Mouse (Mus musculus) limb, embryonic 13.5 days (tissue): ENCODE measurements at regions not wholly inside any gene's neighbourhood (a gene's known extent, or its start where the extent isn't known, plus 50 kb on each side); places are given as distances from the start of the nearest gene placed in this dataset.
"Not testable (repeated sequence)": the region's sequence is repeated elsewhere in the genome, so short reads cannot be mapped to it uniquely, and the experiment has no call there.

Experiments used
- ATAC-seq: fragments of 200-750 bp; cut with Nextera tagmentation; 2 replicates; pipeline ENCODE4 v1.8.0; 2017; ENCODE audit warnings: low read depth, moderate number of reproducible peaks, moderate TSS enrichment; ENCODE audit not compliant: low FRiP score
- H3K27ac ChIP-seq: fragments of 300-500 bp; sonication (generic); 2 replicates; pipeline ENCODE4 v1.5.1; 2015; ENCODE audit warnings: inconsistent platforms, mild to moderate bottlenecking, moderate library complexity
- H3K27me3 ChIP-seq: fragments of 300-500 bp; sonication (generic); 2 replicates; pipeline ENCODE4 v1.6.1; 2015; ENCODE audit warnings: mild to moderate bottlenecking, inconsistent platforms
- H3K36me3 ChIP-seq: fragments of 300-500 bp; sonication (generic); 2 replicates; pipeline ENCODE4 v1.6.1; 2015; ENCODE audit warnings: inconsistent platforms, mild to moderate bottlenecking, moderate library complexity
- H3K4me1 ChIP-seq: fragments of 300-500 bp; sonication (generic); 2 replicates; pipeline ENCODE4 v1.6.1; 2015; ENCODE audit warnings: inconsistent platforms
- H3K4me2 ChIP-seq: fragments of 300-500 bp; sonication (generic); replicated peaks from 2 replicates; pipeline ENCODE4 v1.6.1; 2015; ENCODE audit warnings: inconsistent platforms, mild to moderate bottlenecking, moderate library complexity
- H3K4me3 ChIP-seq: fragments of 300-500 bp; sonication (generic); 2 replicates; pipeline ENCODE4 v1.5.1; 2015; ENCODE audit warnings: moderate library complexity, mild to moderate bottlenecking, inconsistent platforms
- H3K9ac ChIP-seq: fragments of 300-500 bp; sonication (generic); 2 replicates; pipeline ENCODE4 v1.6.1; 2015; ENCODE audit warnings: mild to moderate bottlenecking, inconsistent platforms
- H3K9me3 ChIP-seq: fragments of 300-500 bp; sonication (generic); 2 replicates; pipeline ENCODE4 v1.6.1; 2016; ENCODE audit warnings: inconsistent platforms
- WGBS: fragments of 180-500 bp; shearing (Covaris S2); methylation state at CpG from one replicate; pipeline ENCODE4 v1.1.7; 2015; 5-methylcytosine and 5-hydroxymethylcytosine counted together

DNA sequence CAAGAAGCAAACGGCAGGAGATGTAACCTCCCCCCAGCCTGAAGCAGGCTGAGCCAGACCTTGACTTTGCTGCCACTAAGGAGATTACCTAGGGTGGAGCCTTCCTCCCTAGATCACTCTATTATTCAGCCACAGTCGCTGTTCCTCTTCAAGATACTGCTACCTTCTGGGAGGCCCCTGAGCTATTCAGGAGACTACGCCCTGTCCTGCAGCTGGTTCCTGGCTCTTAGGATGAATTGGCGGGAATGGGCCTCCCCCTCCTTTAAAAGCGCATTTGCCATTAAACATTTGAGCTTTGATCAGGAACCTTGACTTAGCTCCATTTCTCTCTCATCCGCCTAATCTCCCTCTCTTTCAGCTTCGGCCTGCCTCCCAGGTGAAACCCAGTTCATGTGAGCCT lies 331.8 kb upstream of the Zfp703 start:
- H3K36me3 ChIP-seq, H3K4me3 ChIP-seq, H3K9me3 ChIP-seq, H3K9ac ChIP-seq, H3K4me2 ChIP-seq, H3K27ac ChIP-seq, H3K4me1 ChIP-seq, ATAC-seq: not testable (repeated sequence)
- 78% methylated on average over 7 of the region's 7 CpGs for WGBS
- H3K27me3 ChIP-seq: peaks cover 25% of the 10 kb centered on the region

DNA sequence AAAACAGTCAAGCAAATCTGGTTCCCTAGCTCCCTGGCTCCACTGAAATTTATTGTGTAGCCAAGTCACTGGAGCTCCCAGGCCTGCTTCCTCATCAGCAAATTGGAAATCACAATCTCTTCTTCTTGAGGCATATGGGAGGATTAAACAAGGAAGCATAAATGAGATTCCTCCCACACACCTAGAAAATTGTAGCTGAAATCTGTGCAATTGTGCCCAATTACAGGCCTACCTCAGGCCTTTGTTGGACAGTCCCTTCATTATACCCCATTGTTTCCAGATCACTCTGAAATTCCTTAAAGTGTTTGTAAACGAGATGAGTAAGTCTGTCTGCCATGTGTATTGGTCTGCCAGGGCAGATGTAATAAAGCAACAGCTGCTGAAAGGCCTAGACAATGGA lies 326.8 kb upstream of the Zfp703 start:
- Histone ChIP-seq H3K27me3 (peaks cover 59% of the 10 kb centered on the region), H3K4me2 (no peak overlapping the region), H3K27ac (no peak overlapping the region), H3K4me3 (no peak overlapping the region), H3K4me1 (no peaks in the 10 kb centered on the region), H3K9me3 (no peaks in the 10 kb centered on the region), H3K9ac (no peak overlapping the region), H3K36me3 (no peaks in the 10 kb centered on the region)
- no peak for ATAC-seq
- WGBS: 19% methylated on average over 1 of the region's 1 CpGs

DNA sequence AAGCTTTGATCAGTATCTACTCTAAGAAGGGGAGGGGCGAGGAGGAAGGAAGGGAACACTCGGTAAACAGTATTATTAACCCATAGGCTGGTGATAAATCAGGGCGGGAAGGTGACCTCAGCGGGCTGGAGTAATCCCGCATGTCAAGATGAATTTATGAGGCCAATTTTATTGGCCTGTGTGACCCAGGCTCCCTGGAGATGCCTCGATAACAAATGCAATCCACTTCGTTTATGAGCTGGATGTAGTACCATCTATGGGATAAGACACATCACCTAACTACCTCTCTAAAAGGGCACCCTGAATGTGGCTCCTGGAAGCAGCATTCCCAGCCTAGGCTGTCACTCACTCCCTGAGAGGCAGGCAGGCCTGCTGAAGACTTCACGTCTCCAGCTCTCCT lies 321.2 kb upstream of the Zfp703 start:
- no peak overlapping the region for H3K4me3 ChIP-seq
- H3K27ac ChIP-seq: no peak overlapping the region
- H3K9me3 ChIP-seq: no peaks in the 10 kb centered on the region
- no peak overlapping the region for H3K4me2 ChIP-seq
- H3K4me1 ChIP-seq: peaks cover 15% of the 10 kb centered on the region
- ATAC-seq: no peak
- no peak overlapping the region for H3K9ac ChIP-seq
- no peaks in the 10 kb centered on the region for H3K36me3 ChIP-seq
- peaks cover 83% of the 10 kb centered on the region for H3K27me3 ChIP-seq
- 6% methylated on average over 8 of the region's 8 CpGs for WGBS

DNA sequence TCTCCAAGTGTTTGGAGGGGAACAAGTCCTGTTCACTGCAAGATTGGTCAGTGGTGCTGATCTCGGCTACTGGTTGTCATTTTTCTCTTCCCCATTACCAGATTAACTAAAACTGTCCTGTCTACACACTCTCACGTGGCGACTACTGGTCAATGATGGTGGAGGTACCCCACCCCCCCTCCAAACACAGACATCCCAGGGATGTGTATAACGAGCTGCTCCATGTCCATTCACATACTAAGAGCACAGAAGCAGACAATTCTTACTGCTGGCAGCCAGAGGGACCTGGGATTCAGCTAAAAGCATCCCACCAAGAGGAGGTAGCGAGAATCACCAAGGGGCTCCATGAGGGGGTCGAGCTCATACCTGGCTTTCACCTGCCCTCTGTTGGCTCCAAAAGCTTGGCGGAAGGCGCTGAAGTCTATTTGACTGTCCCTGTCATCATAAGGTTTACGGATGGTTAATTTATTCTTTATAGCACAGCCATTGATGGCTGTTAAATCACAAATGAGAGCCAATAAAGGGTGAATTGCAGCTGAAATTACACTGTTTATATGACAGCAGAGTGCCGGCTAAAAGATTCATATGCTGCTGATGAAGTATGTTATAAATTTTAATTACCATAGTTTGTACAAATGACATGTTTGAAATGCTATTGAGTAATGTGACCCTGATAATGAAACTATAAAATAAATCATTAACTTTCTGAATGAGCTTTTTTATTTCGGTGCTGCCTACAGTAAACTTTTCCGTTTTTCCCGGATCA lies 320.6 kb upstream of the Zfp703 start:
- ATAC-seq: no peak
- Histone ChIP-seq H3K9ac (no peak overlapping the region), H3K4me1 (peaks cover 17% of the 10 kb centered on the region), H3K36me3 (no peaks in the 10 kb centered on the region), H3K9me3 (no peaks in the 10 kb centered on the region), H3K4me3 (no peak overlapping the region), H3K4me2 (no peak overlapping the region), H3K27me3 (peaks cover 89% of the 10 kb centered on the region), H3K27ac (no peak overlapping the region)
- WGBS: 22% methylated on average over 13 of the region's 13 CpGs

DNA sequence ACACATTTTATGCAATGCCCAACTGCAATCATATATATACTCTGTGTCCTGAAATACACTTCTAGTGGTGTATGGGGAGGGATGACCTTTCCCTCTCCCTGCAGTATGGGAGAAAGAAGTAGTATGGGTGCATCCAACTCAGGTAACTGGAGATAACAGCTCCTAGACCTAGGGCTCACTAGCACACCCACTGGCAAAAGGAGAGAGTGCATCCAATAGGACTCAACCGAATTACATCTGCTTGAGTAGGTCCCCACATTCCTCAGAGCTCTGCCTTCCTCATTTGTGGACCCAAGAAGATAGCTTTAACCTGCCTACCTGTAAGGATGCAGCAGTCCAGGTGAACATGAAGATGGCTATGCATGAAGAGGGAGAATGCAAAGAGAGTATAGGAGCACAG lies 317.7 kb upstream of the Zfp703 start:
- WGBS: 39% methylated on average over 1 of the region's 1 CpGs

DNA sequence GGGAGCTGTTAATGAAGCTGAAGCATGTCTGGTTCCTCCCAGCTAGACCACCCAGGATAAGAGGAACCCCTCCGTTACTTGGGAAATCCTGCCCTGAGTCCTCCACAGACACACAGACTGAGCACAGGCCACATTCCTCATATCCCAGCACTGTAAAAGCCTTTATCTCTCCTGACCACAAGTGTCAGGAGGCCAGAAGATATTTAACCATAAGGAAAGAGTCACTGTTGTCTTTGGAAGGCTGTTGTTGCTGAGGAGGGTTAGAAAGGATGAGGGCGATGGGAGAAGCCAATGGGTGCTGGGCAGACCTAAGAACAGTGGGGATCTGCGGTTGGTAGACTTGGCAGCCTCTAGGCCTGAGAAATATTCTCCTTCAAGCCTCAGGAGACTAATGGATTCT lies 307.6 kb upstream of the Zfp703 start:
- no peak overlapping the region for H3K9ac ChIP-seq
- no peak overlapping the region for H3K4me3 ChIP-seq
- H3K4me2 ChIP-seq: no peak overlapping the region
- WGBS: 82% methylated on average over 3 of the region's 3 CpGs
- no peak overlapping the region for H3K27ac ChIP-seq
- H3K27me3 ChIP-seq: peaks cover 78% of the 10 kb centered on the region
- peaks cover 42% of the 10 kb centered on the region for H3K4me1 ChIP-seq
- ATAC-seq: no peak
- no peaks in the 10 kb centered on the region; the same call in 1 of the 2 replicates for H3K9me3 ChIP-seq
- H3K36me3 ChIP-seq: no peaks in the 10 kb centered on the region

More for the DNA sequence above, 317.7 kb upstream of the Zfp703 start:
- no peak overlapping the region for H3K9ac ChIP-seq
- ATAC-seq: no peak
- H3K9me3 ChIP-seq: no peaks in the 10 kb centered on the region
- H3K27ac ChIP-seq: no peak overlapping the region
- H3K4me1 ChIP-seq: peaks cover 20% of the 10 kb centered on the region
- H3K36me3 ChIP-seq: no peaks in the 10 kb centered on the region
- H3K4me3 ChIP-seq: no peak overlapping the region
- H3K4me2 ChIP-seq: no peak overlapping the region
- peaks cover 87% of the 10 kb centered on the region for H3K27me3 ChIP-seq

DNA sequence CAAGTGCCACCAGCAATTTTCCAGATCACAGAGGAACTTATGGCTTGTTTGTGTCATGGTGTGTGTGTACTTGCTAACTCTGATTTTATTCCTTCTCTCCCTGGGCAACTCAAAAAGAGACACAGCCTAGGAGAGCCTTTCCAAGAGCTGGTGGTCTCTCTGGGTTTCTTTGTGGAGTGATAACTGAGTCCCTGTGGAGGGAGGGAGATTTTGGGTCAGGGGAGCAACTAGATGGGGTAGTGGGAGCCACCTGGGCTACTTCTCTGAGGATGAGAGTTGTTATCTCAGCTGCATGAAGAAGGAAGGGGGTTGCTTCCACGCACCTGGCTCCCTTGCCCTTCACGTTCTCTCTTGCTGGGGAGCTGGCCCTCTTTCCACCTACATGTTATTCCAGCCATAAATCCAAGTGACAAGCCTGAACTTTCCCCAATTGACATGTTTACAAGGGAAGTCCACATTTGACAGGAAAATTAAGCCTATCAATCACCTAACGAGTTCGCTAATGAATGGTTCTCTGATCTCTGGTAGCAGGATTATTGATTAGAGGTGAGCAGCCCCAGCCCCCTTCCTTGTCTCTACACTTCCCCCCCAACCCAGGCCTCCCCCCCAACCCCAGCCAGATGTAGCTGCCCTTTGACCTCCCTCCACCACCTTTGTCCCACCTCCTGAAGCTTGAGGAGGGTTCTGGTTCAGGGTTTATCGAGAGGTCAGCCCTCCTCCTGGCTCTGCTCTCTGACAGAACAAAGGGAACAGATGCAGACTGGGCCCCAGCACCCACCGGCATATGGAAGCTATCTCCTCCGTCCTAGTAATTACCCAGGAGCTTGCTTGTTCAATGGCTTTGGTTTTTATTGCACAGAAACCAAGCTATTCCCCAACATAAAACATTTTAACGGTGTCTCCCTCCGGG lies 304.4 kb upstream of the Zfp703 start:
- Histone ChIP-seq H3K9me3 (no peaks in the 10 kb centered on the region; the same call in 1 of the 2 replicates), H3K4me3 (no peak overlapping the region), H3K9ac (no peak overlapping the region), H3K36me3 (no peaks in the 10 kb centered on the region), H3K27ac (no peak overlapping the region; the same call in 1 of the 2 replicates), H3K4me2 (peak overlapping the region; percentile 25; the same call in 1 of the 2 replicates), H3K27me3 (peaks cover 75% of the 10 kb centered on the region), H3K4me1 (peaks cover 35% of the 10 kb centered on the region)
- ATAC-seq: peak; percentile 80
- WGBS: 3% methylated on average over 9 of the region's 9 CpGs

DNA sequence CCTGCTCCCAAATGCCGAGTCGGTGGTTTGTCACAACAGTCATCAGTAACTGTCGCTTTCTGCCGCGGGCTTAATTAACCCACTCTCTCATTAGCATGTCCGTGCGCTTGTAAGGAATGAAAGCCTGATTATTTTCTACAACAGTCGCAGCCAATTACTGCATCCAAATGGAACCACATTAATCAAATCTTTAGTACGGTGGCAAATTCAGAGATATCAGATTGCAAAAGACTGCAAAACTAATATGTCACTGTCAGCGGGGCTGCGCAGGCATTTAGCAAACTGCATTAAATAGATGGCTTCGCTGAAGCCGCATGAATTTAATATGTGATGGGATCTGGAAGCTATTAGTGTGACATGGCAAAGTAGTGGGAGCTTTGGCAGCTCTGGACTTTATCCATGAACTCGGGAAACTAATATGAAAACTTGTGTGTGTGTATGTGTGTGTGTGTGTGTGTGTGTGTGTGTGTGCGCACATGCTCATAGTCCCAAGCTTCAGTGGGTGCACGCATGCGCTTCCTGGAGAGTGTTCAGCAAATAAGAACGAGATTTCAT lies 299.5 kb upstream of the Zfp703 start:
- no peak for ATAC-seq
- H3K4me3 ChIP-seq: no peak overlapping the region
- H3K4me1 ChIP-seq: peaks cover 34% of the 10 kb centered on the region
- peaks cover 77% of the 10 kb centered on the region for H3K27me3 ChIP-seq
- 15% methylated on average over 18 of the region's 18 CpGs for WGBS
- H3K27ac ChIP-seq: no peak overlapping the region
- H3K4me2 ChIP-seq: peak overlapping the region; percentile 54
- H3K36me3 ChIP-seq: no peaks in the 10 kb centered on the region
- no peak overlapping the region for H3K9ac ChIP-seq
- H3K9me3 ChIP-seq: no peaks in the 10 kb centered on the region

DNA sequence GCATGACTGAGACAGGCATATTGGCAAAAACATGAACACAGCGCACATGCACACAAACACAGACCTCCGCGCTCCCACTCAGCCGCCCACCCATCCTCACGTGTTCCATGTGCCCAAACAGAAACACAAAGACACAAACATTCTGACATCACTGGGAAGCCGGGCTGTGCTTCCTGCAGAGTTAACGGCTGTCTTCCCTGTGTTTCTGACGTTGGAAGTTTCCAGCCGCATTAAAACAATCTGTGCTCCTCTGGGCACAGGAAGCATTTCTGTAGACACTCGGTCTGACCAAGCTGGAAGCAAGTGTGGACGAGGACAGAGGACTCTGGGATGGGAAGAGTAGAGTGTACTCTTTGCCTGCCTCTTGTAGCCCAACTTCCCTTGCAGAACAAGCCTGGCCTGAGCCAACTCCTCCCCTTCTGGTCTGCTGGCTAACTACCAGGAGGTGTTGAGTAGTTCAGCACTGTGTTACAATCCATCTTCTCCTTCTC lies 296.2 kb upstream of the Zfp703 start:
- ATAC-seq: no peak
- Histone ChIP-seq H3K27me3 (peaks cover 77% of the 10 kb centered on the region), H3K27ac (no peak overlapping the region), H3K4me1 (peaks cover 17% of the 10 kb centered on the region), H3K9me3 (no peaks in the 10 kb centered on the region), H3K4me3 (no peak overlapping the region), H3K36me3 (no peaks in the 10 kb centered on the region), H3K9ac (no peak overlapping the region), H3K4me2 (no peak overlapping the region)
- 57% methylated on average over 11 of the region's 11 CpGs for WGBS

DNA sequence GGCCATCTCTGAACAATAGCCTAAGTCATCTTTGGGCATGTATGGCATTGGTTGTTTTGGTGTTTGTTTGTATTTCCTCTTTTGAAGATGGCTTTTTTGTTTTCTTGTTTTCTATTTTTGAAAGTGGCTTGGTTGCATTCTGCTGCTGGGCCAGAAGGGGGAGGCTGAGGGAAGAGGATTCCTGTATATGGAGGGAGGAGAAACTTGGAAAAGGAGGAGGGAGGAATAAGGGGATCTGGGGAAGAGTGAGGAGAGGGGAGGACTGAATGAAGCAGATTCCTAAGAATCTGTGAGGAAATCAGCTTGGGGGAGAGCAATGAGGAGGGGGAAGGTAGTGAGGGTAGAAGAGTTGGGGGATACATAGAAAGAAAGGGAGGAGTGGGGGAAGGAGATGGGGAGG lies 290.0 kb upstream of the Zfp703 start:
- Histone ChIP-seq H3K27me3 (peaks cover 50% of the 10 kb centered on the region), H3K27ac (no peak overlapping the region), H3K36me3 (no peaks in the 10 kb centered on the region), H3K9me3 (no peaks in the 10 kb centered on the region), H3K4me2 (no peak overlapping the region), H3K4me1 (peaks cover 35% of the 10 kb centered on the region), H3K4me3 (no peak overlapping the region), H3K9ac (no peak overlapping the region)
- no peak for ATAC-seq

DNA sequence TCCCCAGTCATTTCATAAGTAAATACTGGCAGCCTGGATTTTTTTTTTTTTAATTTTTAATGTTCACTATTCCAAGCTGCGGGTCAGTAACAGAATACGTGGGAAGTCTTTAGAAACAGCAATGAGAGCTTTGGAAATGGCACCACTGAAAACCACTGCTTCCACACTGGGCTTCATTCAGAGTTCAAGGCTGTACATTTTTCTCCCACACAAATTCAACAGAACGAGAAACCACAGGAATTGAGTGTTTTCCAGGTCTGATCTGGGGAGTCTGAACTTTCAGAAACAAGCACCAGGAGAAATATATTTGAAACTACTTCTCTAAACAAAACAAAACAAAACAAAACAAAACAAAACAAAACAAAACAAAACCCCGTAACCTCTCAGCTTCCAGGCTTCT lies 289.1 kb upstream of the Zfp703 start:
- Histone ChIP-seq H3K27ac (peak overlapping the region; percentile 10; the same call in 1 of the 2 replicates), H3K36me3 (no peaks in the 10 kb centered on the region), H3K27me3 (peaks cover 50% of the 10 kb centered on the region), H3K4me2 (no peak overlapping the region), H3K9ac (no peak overlapping the region), H3K9me3 (no peaks in the 10 kb centered on the region), H3K4me1 (peaks cover 35% of the 10 kb centered on the region), H3K4me3 (no peak overlapping the region)
- 57% methylated on average over 4 of the region's 4 CpGs for WGBS
- ATAC-seq: no peak
